Mouse (Mus musculus) liver, embryonic 14.5 days (tissue): Measurements from ENCODE around the gene Sall1. TPM values are rescaled to one million over a fixed set of nuclear protein-coding genes. Genes with fewer than 3 reads are reported as not detected.

Experiments used
- ATAC-seq: fragments of 200-750 bp; cut with Nextera tagmentation; 2 replicates; pipeline ENCODE4 v1.8.0; 2017; ENCODE audit warnings: moderate number of reproducible peaks, mild to moderate bottlenecking, moderate library complexity; ENCODE audit not compliant: insufficient read depth
- DNase-seq, 3 experiments: peaks; one replicate each; pipeline ENCODE4 v3.0.0-alpha.2; 2012 to 2013; ENCODE audit warnings: low read depth in 3 of 3, low spot score in 3 of 3
- H3K27ac ChIP-seq: fragments of 300-500 bp; sonication (generic); 2 replicates; pipeline ENCODE4 v1.5.1; 2014; ENCODE audit warnings: moderate library complexity, mild to moderate bottlenecking, control low read depth, inconsistent platforms
- H3K27me3 ChIP-seq: fragments of 300-500 bp; sonication (generic); 2 replicates; pipeline ENCODE4 v1.6.1; 2014; ENCODE audit warnings: mild to moderate bottlenecking, low read length, moderate library complexity; ENCODE audit not compliant: control insufficient read depth, insufficient read depth
- H3K36me3 ChIP-seq: fragments of 300-500 bp; sonication (generic); replicated peaks from 2 replicates; pipeline ENCODE4 v1.6.1; 2014; ENCODE audit warnings: low read depth; ENCODE audit not compliant: control insufficient read depth, insufficient read depth
- H3K4me1 ChIP-seq, 2 experiments: fragments of 200-500 bp in 1 of 2; fragments of 300-500 bp in 1 of 2; sonication (generic) in 1 of 2; replicated peaks; 2 replicates each; pipeline ENCODE4 v1.6.1; 2012 to 2014; ENCODE audit warnings: antibody characterized with exemption in 1 of 2, inconsistent platforms in 1 of 2, low read length in 1 of 2; ENCODE audit not compliant: control insufficient read depth in 2 of 2, insufficient read depth in 2 of 2
- H3K4me2 ChIP-seq: fragments of 300-500 bp; sonication (generic); 2 replicates; pipeline ENCODE4 v1.6.1; 2014; ENCODE audit warnings: low read depth, mild to moderate bottlenecking, control low read depth, moderate library complexity
- H3K4me3 ChIP-seq, 2 experiments: fragments of 200-500 bp in 1 of 2; fragments of 300-500 bp in 1 of 2; sonication (generic) in 1 of 2; 2 replicates each; pipeline ENCODE4 v1.5.1; 2012 to 2014; ENCODE audit warnings: low read depth in 2 of 2, low read length in 2 of 2, mild to moderate bottlenecking in 2 of 2, control low read depth in 1 of 2, inconsistent platforms in 1 of 2, moderate library complexity in 1 of 2; ENCODE audit not compliant: insufficient read depth in 1 of 2
- H3K9ac ChIP-seq: fragments of 300-500 bp; sonication (generic); replicated peaks from 2 replicates; pipeline ENCODE4 v1.6.1; 2014; ENCODE audit warnings: mild to moderate bottlenecking, control low read depth, moderate library complexity
- H3K9me3 ChIP-seq: fragments of 300-500 bp; sonication (generic); 2 replicates; pipeline ENCODE4 v1.6.1; 2016; ENCODE audit warnings: low read length, mixed read lengths; ENCODE audit not compliant: control insufficient read depth
- CTCF ChIP-seq: IDR thresholded peaks from 2 replicates; pipeline ENCODE4 v1.5.1; 2016; ENCODE audit warnings: antibody characterized with exemption, low read depth, control low read depth
- EP300 ChIP-seq: IDR thresholded peaks from 2 replicates; pipeline ENCODE4 v1.6.1; 2016; ENCODE audit warnings: antibody characterized with exemption, low read depth
- WGBS: fragments of 180-500 bp; shearing (Covaris S2); extraction: QIAGEN DNeasy Blood & Tissue Kit; methylation state at CpG from one replicate; pipeline ENCODE4 v1.1.7; 2014; ENCODE audit not compliant: insufficient replicate concordance; 5-methylcytosine and 5-hydroxymethylcytosine counted together
- polyA plus RNA-seq, 2 experiments: library from polyadenylated mRNA; depleted of rRNA in 1 of 2; stranded (reverse) in 1 of 2; unstranded in 1 of 2; fragments of >200 nt; fragmentation: Nextera tagmentation in 1 of 2; extraction: Ambion mirVana in 1 of 2; gene quantifications; 2 replicates each; pipeline versions ENCODE4 v1.2.1 to v1.2.3; 2012 to 2014

Gene Sall1
- polyA plus RNA-seq, 2 experiments = 1.1 to 1.6 TPM

GRCm38 (mm10) chr8:89026139-89026520 lies 17.8 kb downstream of the Sall1 start:
- H3K27ac ChIP-seq = no peak overlapping the region
- peaks cover 0 to 6% of the 10 kb centered on the region in 2 experiments; a peak in 2 of 4 replicates for H3K4me1 ChIP-seq
- peaks cover 4% of the 10 kb centered on the region for H3K27me3 ChIP-seq
- DNase-seq (no peak), ATAC-seq (no peak)
- no peak overlapping the region; a peak in 1 of 4 replicates for H3K4me3 ChIP-seq
- H3K36me3 ChIP-seq = no peaks in the 10 kb centered on the region
- no peak for TF ChIP-seq EP300
- no peak for TF ChIP-seq CTCF
- WGBS = 27% methylated on average over 9 of the region's 13 CpGs
- H3K9ac ChIP-seq = no peak overlapping the region
- H3K4me2 ChIP-seq = peak overlapping the region; percentile 48
- no peaks in the 10 kb centered on the region for H3K9me3 ChIP-seq

- no peaks in the 10 kb centered on the region for H3K9me3 ChIP-seq
- DNase-seq = no peak
These were observed 18.5 kb downstream of the Sall1 start for GRCm38 (mm10) chr8:89025281-89026138.

DNA sequence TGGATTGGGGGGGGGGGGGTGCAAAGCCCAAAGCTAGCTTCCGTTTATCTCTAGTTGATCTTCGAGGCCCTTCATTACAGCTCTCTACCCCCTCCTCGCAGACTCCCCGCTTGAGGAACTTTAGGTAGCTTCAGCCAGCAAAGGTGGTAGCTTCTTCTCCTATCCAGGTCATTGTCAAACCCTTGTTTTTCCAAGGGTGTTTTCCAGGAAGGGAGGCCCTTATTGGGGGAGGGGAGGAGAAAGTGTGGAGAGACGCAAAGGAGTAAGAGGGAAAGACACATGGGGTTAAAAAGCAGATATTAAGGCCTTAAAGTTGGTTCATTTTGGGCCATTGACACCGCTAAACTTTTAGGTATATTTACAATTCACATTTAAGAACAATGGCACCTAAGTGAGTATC lies 19.2 kb downstream of the Sall1 start:
- Histone ChIP-seq H3K4me3 (no peak overlapping the region), H3K4me2 (no peak overlapping the region), H3K27ac (no peak overlapping the region), H3K27me3 (peaks cover 4% of the 10 kb centered on the region), H3K9me3 (no peaks in the 10 kb centered on the region), H3K36me3 (no peaks in the 10 kb centered on the region), H3K4me1 (peaks cover 0 to 8% of the 10 kb centered on the region in 2 experiments; a peak in 2 of 4 replicates), H3K9ac (no peak overlapping the region)
- ATAC-seq (no peak), DNase-seq (no peak)
- WGBS = 39% methylated on average over 6 of the region's 6 CpGs
- TF ChIP-seq CTCF (no peak), EP300 (no peak)

More at GRCm38 (mm10) chr8:89025281-89026138, 18.5 kb downstream of the Sall1 start:
- Histone ChIP-seq H3K27me3 (peaks cover 4% of the 10 kb centered on the region), H3K4me3 (peak overlapping the region in 1 of 2 experiments; percentile 20; a peak in 3 of 4 replicates), H3K36me3 (no peaks in the 10 kb centered on the region), H3K4me1 (peaks cover 0 to 8% of the 10 kb centered on the region in 2 experiments; a peak in 2 of 4 replicates), H3K4me2 (peak overlapping the region; percentile 48), H3K27ac (no peak overlapping the region), H3K9ac (no peak overlapping the region)
- WGBS = 6% methylated on average over 52 of the region's 55 CpGs
- TF ChIP-seq CTCF (no peak), EP300 (no peak)
- ATAC-seq = no peak

GRCm38 (mm10) chr8:89021139-89021538 lies 22.8 kb downstream of the Sall1 start:
- H3K36me3 ChIP-seq = no peaks in the 10 kb centered on the region
- H3K27ac ChIP-seq = no peak overlapping the region
- no peak for TF ChIP-seq CTCF
- TF ChIP-seq EP300 = no peak
- ATAC-seq (no peak), DNase-seq (no peak)
- WGBS = 9% methylated on average over 5 of the region's 5 CpGs
- peaks cover 0 to 8% of the 10 kb centered on the region in 2 experiments; a peak in 2 of 4 replicates for H3K4me1 ChIP-seq
- no peak overlapping the region for H3K9ac ChIP-seq
- H3K27me3 ChIP-seq = peaks cover 2% of the 10 kb centered on the region
- H3K4me2 ChIP-seq = no peak overlapping the region
- H3K4me3 ChIP-seq = no peak overlapping the region
- no peaks in the 10 kb centered on the region for H3K9me3 ChIP-seq

- no peaks in the 10 kb centered on the region for H3K9me3 ChIP-seq
- no peaks in the 10 kb centered on the region for H3K27me3 ChIP-seq
- TF ChIP-seq CTCF (no peak), EP300 (no peak)
- WGBS = 51% methylated on average over 4 of the region's 4 CpGs
- no peak overlapping the region for H3K9ac ChIP-seq
- no peak overlapping the region for H3K4me3 ChIP-seq
- no peak overlapping the region for H3K4me2 ChIP-seq
- peaks cover 0 to 7% of the 10 kb centered on the region in 2 experiments; a peak in 2 of 4 replicates for H3K4me1 ChIP-seq
- no peaks in the 10 kb centered on the region for H3K36me3 ChIP-seq
- no peak for ATAC-seq
- DNase-seq = no peak
- H3K27ac ChIP-seq = no peak overlapping the region
These were observed 26.1 kb downstream of the Sall1 start for GRCm38 (mm10) chr8:89017891-89018290.
